Mouse (Mus musculus): ENCODE results near the gene Adamts16. TPM values are rescaled to one million over a fixed set of nuclear protein-coding genes. Genes with fewer than 3 reads are reported as not detected.
"Not testable (repeated sequence)": the region's sequence is repeated elsewhere in the genome, so short reads cannot be mapped to it uniquely, and the experiment has no call there.

Gene Adamts16
- polyA plus RNA-seq (2015; fragmentation: Nextera tagmentation; extraction: Ambion mirVana): 0.76 and 1.3 TPM in 2 replicates

- Histone ChIP-seq H3K27ac (no peak within 1 kb of the TSS), H3K4me2 (replicated peaks) (peak within 1 kb of the TSS; percentile 63), H3K9me3 (no peaks in the 10 kb centered on the region), H3K4me3 (replicated peaks) (peak within 1 kb of the TSS; percentile 45), H3K27me3 (peaks cover 24% of the 10 kb centered on the region), H3K9ac (replicated peaks) (peak within 1 kb of the TSS; percentile 62), H3K4me1 (replicated peaks) (peaks cover 16% of the 10 kb centered on the region), H3K36me3 (no peaks in the 10 kb centered on the region)
- peak; percentile 71 for ATAC-seq
- under 1% methylated on average over 18 of the region's 18 CpGs for WGBS
These were observed at the start of gene Adamts16 for GRCm38 (mm10) chr13:70841421-70841904. Gene Adamts16 (minus strand): TSS chr13:70841811.

DNA sequence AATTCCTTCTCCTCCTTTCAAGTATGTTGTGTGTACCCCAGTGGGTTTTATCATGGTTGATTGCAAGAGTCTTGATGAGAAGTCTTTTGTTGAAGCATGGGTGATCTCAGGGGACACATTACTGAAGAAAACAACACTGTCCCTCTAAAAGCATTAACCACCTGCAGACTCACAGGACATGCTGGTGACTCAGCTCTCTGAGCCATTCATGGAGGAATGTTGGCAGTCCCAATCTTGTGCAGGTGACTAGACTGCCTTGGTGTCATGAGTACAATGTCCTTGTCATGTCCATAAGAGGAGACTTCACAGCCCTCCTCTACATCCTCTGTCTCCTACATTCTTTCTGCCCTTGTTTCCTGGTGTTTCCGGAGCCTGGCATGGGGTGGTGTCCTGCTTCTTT, 45.5 kb upstream of the Adamts16 start:
- 92% methylated on average over 1 of the region's 1 CpGs for WGBS
- no peak overlapping the region for H3K4me2 ChIP-seq (replicated peaks)
- H3K9me3 ChIP-seq: no peaks in the 10 kb centered on the region
- no peak overlapping the region for H3K9ac ChIP-seq (replicated peaks)
- H3K27ac ChIP-seq: no peak overlapping the region
- no peak for ATAC-seq
- H3K4me3 ChIP-seq (replicated peaks): no peak overlapping the region
- no peaks in the 10 kb centered on the region for H3K36me3 ChIP-seq
- no peaks in the 10 kb centered on the region for H3K27me3 ChIP-seq
- peaks cover 9% of the 10 kb centered on the region for H3K4me1 ChIP-seq (replicated peaks)

DNA sequence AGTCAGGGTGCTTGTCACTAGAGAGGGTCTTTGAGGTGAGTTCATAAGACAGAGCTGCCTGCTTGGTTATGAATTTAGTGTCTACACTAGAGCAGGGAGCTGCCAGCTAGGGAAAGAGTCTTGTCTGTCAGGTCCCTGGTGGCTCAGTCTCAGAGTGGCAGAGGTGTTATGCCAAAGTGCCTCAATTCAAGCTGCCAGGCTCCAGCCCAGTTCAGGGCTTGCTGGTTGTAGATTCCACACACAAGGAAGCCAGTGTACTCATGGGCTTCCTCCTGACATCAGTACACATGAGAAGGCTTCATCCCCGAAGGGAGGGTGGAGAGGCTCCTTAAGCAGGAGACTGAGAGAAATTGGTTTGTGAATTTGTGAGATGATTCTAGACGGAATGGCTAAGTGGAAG, 43.4 kb upstream of the Adamts16 start:
- WGBS: 91% methylated on average over 2 of the region's 2 CpGs

DNA sequence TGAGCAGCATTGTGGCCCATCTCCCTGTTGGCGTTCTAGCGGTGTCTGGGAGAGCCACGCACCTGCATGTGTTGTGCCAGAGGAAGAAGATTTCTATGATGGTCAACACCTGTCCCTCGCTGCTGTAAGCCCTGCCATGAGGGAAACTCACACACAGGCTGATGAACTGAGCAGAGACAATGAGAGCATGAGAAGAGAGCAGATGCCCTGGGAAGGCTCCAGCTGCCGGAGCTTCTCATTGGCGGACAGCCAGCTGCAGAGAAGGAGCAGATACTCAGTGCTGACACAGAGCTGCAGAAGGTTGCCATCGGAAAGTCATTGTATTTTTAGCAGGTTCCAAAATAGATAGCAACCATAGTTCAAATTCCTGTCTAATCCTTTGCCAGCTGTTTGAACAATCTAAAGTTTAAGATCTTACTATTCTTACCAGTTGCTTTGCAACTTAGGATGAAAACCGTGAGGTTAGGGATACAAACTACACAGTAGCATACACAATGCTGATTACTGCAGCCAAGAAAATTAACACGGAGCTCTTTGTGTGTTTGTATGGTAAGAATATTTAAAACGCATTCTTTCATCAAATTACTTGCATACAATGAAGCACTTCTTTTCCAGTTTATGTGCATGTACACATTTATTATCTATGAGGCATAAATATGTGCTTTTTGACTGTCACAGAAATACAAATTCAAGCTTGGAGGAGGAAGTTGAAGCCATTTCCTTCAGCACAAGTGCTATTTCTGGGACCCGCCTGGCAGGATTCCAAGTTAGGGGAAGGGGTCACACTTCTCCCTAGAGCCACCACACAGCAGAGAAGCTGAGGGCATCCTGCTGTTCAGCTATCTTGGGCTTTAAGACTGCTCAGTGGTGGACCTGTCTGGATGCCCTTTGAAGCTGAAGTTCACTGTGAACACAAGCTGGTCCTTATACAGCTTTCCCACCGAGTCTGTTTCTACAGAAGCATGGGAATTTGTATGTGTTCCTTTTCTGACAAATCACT, 42.6 kb upstream of the Adamts16 start:
- peaks cover 9% of the 10 kb centered on the region for H3K4me1 ChIP-seq (replicated peaks)
- no peaks in the 10 kb centered on the region for H3K9me3 ChIP-seq
- H3K4me3 ChIP-seq (replicated peaks): no peak overlapping the region
- ATAC-seq: peak; percentile 45; the same call in 1 of the 2 replicates
- H3K36me3 ChIP-seq: no peaks in the 10 kb centered on the region
- no peak overlapping the region for H3K9ac ChIP-seq (replicated peaks)
- H3K4me2 ChIP-seq (replicated peaks): no peak overlapping the region
- H3K27me3 ChIP-seq: no peaks in the 10 kb centered on the region
- WGBS: 72% methylated on average over 12 of the region's 12 CpGs
- H3K27ac ChIP-seq: no peak overlapping the region

More for the DNA sequence above, 43.4 kb upstream of the Adamts16 start:
- Histone ChIP-seq H3K27me3 (no peaks in the 10 kb centered on the region), H3K27ac (no peak overlapping the region), H3K4me1 (replicated peaks) (peaks cover 9% of the 10 kb centered on the region), H3K4me2 (replicated peaks) (no peak overlapping the region), H3K9ac (replicated peaks) (no peak overlapping the region), H3K9me3 (no peaks in the 10 kb centered on the region), H3K4me3 (replicated peaks) (no peak overlapping the region), H3K36me3 (no peaks in the 10 kb centered on the region)
- no peak for ATAC-seq

GRCm38 (mm10) chr13:70879971-70880370, 38.4 kb upstream of the Adamts16 start:
- not testable (repeated sequence) for H3K4me2 ChIP-seq (replicated peaks); ATAC-seq; H3K9ac ChIP-seq (replicated peaks); H3K27ac ChIP-seq; H3K36me3 ChIP-seq; H3K4me3 ChIP-seq (replicated peaks); H3K27me3 ChIP-seq; H3K9me3 ChIP-seq; H3K4me1 ChIP-seq (replicated peaks)
- WGBS: 27% methylated on average over 2 of the region's 2 CpGs

- Histone ChIP-seq H3K27me3 (no peaks in the 10 kb centered on the region), H3K36me3 (no peaks in the 10 kb centered on the region), H3K9me3 (no peaks in the 10 kb centered on the region), H3K4me3 (replicated peaks) (no peak overlapping the region), H3K4me1 (replicated peaks) (no peaks in the 10 kb centered on the region), H3K27ac (no peak overlapping the region), H3K9ac (replicated peaks) (no peak overlapping the region), H3K4me2 (replicated peaks) (no peak overlapping the region)
- ATAC-seq: no peak
- WGBS: 98% methylated on average over 1 of the region's 1 CpGs
These were observed 35.9 kb upstream of the Adamts16 start for GRCm38 (mm10) chr13:70877550-70877913.

- ATAC-seq: peak; percentile 60
- Histone ChIP-seq H3K4me3 (replicated peaks) (no peak overlapping the region), H3K9me3 (no peaks in the 10 kb centered on the region), H3K4me2 (replicated peaks) (no peak overlapping the region), H3K27me3 (no peaks in the 10 kb centered on the region), H3K4me1 (replicated peaks) (no peaks in the 10 kb centered on the region), H3K36me3 (no peaks in the 10 kb centered on the region), H3K9ac (replicated peaks) (no peak overlapping the region), H3K27ac (no peak overlapping the region)
- WGBS: 83% methylated on average over 10 of the region's 10 CpGs
These were observed 35.3 kb upstream of the Adamts16 start for GRCm38 (mm10) chr13:70876648-70877549.

GRCm38 (mm10) chr13:70875411-70875949, 33.9 kb upstream of the Adamts16 start:
- no peaks in the 10 kb centered on the region for H3K36me3 ChIP-seq
- H3K27ac ChIP-seq: no peak overlapping the region
- ATAC-seq: no peak
- no peaks in the 10 kb centered on the region for H3K9me3 ChIP-seq
- H3K9ac ChIP-seq (replicated peaks): no peak overlapping the region
- WGBS: 89% methylated on average over 4 of the region's 4 CpGs
- no peaks in the 10 kb centered on the region for H3K27me3 ChIP-seq
- H3K4me3 ChIP-seq (replicated peaks): no peak overlapping the region
- H3K4me1 ChIP-seq (replicated peaks): no peaks in the 10 kb centered on the region
- H3K4me2 ChIP-seq (replicated peaks): no peak overlapping the region

- no peak overlapping the region for H3K27ac ChIP-seq
- ATAC-seq: no peak
- H3K27me3 ChIP-seq: no peaks in the 10 kb centered on the region
- H3K9me3 ChIP-seq: no peaks in the 10 kb centered on the region
- no peak overlapping the region for H3K4me2 ChIP-seq (replicated peaks)
- no peaks in the 10 kb centered on the region for H3K36me3 ChIP-seq
- H3K4me3 ChIP-seq (replicated peaks): no peak overlapping the region
- H3K9ac ChIP-seq (replicated peaks): no peak overlapping the region
- H3K4me1 ChIP-seq (replicated peaks): no peaks in the 10 kb centered on the region
These were observed 33.1 kb upstream of the Adamts16 start for GRCm38 (mm10) chr13:70874741-70875140.

DNA sequence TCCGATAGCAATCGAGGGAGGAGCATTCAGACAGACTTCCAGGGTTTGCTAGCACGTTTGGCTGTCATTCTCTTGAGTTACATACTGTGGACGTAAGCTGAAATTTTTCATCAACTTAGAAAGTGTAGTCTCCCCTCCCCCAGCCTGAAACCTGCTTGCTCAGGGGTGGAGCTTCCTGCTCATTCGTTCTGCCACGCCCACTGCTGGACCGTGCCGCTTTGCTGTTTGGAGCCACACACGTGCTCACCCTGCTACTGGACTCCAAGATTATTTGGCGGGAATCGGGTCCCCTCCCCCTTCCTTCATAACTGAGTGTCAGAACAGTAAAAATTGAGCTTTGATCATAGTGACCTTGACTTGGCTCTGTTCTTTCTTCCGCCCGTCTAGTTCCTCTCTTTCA, 32.2 kb upstream of the Adamts16 start:
- H3K4me1 ChIP-seq (replicated peaks); H3K36me3 ChIP-seq; H3K4me3 ChIP-seq (replicated peaks); H3K27me3 ChIP-seq; H3K9ac ChIP-seq (replicated peaks); H3K27ac ChIP-seq; H3K4me2 ChIP-seq (replicated peaks); H3K9me3 ChIP-seq; ATAC-seq: not testable (repeated sequence)
- 79% methylated on average over 13 of the region's 13 CpGs for WGBS

DNA sequence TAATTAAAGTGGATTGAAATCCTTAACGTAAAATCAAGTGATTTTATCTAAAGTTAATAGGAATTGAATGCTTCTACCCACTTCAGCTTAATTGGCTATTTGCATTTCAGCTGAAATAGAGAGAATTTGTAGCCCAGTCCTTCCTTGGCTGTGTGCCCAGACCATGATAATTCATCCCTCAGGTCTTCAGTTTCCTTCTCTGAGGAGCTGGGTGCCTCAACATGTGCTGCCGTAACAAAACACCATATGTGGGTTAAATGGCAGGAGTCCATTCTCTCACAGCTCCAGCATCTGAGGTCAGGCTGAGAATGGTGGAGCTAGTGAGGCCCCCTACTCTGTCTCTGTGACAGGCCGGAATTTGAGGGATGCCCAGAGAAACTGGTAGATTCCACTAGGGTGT, 29.4 kb upstream of the Adamts16 start:
- no peak overlapping the region for H3K9ac ChIP-seq (replicated peaks)
- no peaks in the 10 kb centered on the region for H3K36me3 ChIP-seq
- H3K4me2 ChIP-seq (replicated peaks): no peak overlapping the region
- no peak for ATAC-seq
- H3K27ac ChIP-seq: no peak overlapping the region
- H3K4me1 ChIP-seq (replicated peaks): 0 out of 2 replicates have a peak, but pooled peaks cover 2% of the 10 kb centered on the region
- 73% methylated on average over 3 of the region's 3 CpGs for WGBS
- H3K27me3 ChIP-seq: no peaks in the 10 kb centered on the region
- no peaks in the 10 kb centered on the region for H3K9me3 ChIP-seq
- no peak overlapping the region for H3K4me3 ChIP-seq (replicated peaks)

Measured in midbrain, embryonic 13.5 days (tissue).